Mouse (Mus musculus) splenic B cell, adult 2 months (primary cell): ENCODE data around the gene Gm49387.

Experiments used
- DNase-seq: peaks from one replicate; pipeline ENCODE4 v3.0.0-alpha.2; 2011; ENCODE audit warnings: low read depth, low spot score
- H3K27me3 ChIP-seq: 2 replicates; pipeline ENCODE4 v1.6.1; 2012; ENCODE audit warnings: mild to moderate bottlenecking, low read length, moderate library complexity, mixed read lengths; ENCODE audit not compliant: control insufficient read depth, poor library complexity, insufficient read depth, severe bottlenecking
- H3K36me3 ChIP-seq: 2 replicates; pipeline ENCODE4 v1.6.1; 2012; ENCODE audit warnings: mild to moderate bottlenecking, low read length, moderate library complexity, mixed read lengths; ENCODE audit not compliant: control insufficient read depth, poor library complexity, insufficient read depth, severe bottlenecking

Gene Gm49387

DNA sequence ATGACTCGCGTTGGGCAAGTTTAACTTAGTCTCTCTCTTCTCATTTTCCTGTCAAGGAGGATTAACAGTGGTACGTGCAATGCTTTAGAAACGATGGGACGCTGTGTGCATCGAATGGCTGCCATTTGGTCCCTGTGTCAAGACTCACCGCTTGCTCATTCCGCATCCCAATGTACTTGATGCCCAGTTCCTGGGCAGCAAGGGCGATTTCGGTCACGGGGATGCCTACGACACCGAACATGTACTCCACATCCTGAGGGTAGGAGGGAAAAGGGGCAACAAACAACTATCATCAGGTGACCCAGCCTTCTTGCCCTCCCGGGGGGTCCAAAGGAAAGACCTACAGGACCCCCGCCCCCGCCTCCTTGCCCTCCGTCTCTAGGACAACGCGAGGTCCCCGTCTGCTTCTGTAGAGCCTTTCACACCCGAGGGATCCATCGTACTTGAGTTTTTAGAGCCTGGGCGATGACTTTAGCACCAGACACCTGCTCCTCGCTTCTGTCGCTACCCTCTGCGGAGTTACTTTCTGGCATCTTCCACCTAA lies at the start of gene Gm49387:
Gene Gm49387 (minus strand): TSS at position 533 of the 544 bp plus-strand sequence.
- DNase-seq: peak; percentile 24
- Histone ChIP-seq H3K27me3 (no peaks in the 10 kb centered on the region), H3K36me3 (no peaks in the 10 kb centered on the region)

DNA sequence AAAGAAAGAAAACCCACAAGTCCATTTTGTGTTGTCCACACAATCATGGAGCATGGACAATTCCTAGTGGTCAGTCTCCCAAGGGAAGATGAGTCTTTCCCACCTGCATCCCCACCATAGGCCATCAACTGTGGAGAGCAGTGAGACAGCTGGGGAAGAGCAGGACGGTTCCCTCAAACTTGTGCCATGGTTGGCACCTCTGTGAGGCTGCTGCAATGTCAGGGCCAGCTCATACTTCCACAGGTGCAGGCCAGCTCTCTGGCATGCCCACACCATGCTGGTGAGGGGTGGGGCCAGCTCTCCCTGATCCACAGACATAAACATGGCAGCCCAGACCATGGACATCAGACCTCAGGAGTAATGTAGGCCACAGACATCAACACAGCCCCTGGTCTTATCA lies 45.6 kb upstream of the Gm49387 start:
- no peaks in the 10 kb centered on the region for H3K36me3 ChIP-seq
- DNase-seq: no peak
- H3K27me3 ChIP-seq: no peaks in the 10 kb centered on the region

DNA sequence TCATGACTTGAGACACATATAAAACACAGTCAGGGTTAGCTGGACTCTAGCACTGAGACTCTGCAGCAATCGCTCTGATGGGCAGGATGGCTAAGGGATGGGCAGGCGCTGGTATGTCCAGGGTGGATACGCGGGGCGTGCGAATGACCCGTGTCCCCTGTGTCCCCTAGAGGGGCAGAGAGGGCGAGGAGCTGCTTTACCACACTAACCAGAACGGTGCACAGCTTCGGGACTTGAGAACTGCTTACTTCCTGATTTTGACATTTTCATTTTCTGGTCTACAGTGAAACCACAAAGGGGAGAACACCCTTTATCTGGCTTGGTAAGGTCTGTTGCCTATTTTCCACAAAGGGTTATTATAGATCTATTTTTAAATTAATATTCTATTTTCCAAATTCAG lies 45.0 kb upstream of the Gm49387 start:
- no peaks in the 10 kb centered on the region for H3K27me3 ChIP-seq
- peak; percentile 74 for DNase-seq
- H3K36me3 ChIP-seq: no peaks in the 10 kb centered on the region

DNA sequence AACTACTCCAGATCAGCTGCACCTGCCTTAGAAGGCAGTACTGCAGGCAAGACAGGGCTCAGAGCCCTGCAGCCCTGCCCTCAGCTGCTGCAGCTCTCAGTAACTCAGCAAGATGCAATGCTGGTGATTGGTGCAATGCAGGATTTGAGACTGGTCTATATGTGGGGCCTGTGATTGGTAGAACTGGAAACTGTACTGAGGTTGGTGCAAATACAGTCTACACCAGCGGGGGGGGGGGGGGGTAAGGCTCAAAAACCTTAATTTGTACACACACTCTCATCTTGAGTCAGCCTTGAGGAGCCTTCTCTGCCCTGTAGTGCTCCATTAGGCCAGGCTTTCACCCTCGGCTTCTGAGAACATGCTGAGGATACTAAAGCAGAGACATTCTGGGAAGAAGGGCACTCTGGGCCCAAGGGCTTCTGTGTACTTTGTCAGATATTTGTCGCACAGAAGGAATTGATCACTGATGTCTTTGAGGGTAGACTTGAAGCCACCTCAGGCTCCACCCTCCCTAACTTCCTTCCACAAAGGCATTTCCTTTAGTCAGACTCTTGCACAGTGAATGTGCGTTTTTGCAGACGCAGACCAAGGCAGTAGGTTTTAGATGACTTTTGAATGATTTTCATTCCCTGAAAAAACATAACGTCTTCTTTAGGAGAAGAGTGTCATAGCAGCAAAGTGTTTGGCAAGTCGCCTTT lies 43.8 kb upstream of the Gm49387 start:
- DNase-seq: no peak
- Histone ChIP-seq H3K27me3 (no peaks in the 10 kb centered on the region), H3K36me3 (no peaks in the 10 kb centered on the region)

DNA sequence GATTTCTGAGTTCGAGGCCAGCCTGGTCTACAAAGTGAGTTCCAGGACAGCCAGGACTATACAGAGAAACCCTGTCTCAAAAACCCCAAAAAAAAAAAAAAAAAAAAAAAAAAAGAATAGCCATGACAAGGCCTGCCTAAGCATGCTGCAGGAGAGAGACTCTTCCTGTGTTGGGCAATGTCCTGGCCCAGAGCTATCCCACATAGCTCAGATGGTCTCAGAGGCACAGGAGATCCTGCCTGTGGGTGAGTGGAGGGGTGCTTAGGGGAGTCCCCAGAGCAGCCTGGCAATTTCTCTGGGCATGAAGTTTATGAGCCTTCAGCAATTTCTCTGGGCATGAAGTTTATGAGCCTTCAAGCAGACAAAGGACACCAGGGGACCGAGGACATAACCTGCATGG lies 42.9 kb upstream of the Gm49387 start:
- Histone ChIP-seq H3K36me3 (no peaks in the 10 kb centered on the region), H3K27me3 (no peaks in the 10 kb centered on the region)
- no peak for DNase-seq

DNA sequence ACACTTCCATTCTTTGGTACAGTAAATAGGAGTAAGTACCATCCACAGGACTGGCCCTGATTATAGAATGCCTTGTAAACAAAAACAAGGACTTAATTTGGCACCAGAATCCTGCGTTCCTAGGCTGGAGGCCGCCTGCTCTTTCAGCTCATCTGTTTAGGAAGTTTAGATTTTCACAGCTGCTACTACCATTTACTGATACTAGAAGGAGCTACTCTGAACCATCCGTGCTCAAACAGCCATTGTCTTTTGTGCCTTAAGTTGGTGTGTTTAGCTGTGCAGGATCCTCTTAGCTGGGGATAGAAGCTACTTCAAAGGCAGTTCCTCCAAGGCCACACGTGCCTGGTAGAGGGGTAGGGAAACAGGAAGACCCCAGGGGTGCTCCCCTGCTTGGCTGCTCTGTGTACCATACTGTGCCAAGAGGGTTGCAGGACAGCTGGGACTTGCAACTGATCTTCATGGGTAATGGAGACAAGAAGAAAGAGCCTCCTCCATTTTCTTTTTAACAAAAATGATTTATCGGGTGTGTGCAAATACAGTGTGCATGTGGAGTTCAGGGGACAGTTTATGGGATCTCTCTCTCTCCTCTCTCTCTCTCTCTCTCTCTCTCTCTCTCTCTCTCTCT lies 41.4 kb upstream of the Gm49387 start:
- no peak for DNase-seq
- no peaks in the 10 kb centered on the region for H3K36me3 ChIP-seq
- H3K27me3 ChIP-seq: no peaks in the 10 kb centered on the region

- no peaks in the 10 kb centered on the region for H3K27me3 ChIP-seq
- no peak for DNase-seq
- no peaks in the 10 kb centered on the region for H3K36me3 ChIP-seq
These were observed 40.6 kb upstream of the Gm49387 start for GRCm38 (mm10) chr14:31681291-31681690.

DNA sequence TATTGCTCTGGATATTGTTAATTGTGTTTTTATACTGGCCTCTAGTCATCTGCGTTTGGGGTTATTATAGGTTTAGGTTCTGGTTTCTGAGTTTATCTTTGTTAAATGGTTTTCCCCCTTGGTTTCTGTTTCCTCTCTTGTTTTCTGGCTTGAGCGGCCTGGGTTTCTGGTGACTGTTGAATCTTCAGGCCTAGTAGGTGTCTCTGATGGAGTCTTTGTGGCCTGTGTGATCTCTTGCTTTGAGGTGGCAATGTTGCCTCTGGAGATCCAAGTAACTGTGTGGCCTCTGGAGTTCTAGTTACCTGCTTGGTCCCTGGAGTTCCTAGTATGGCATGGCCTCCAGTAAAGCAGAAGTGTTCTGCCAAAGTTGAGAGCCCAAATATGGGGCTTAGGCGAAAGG lies 40.0 kb upstream of the Gm49387 start:
- no peaks in the 10 kb centered on the region for H3K36me3 ChIP-seq
- H3K27me3 ChIP-seq: no peaks in the 10 kb centered on the region
- no peak for DNase-seq

- no peaks in the 10 kb centered on the region for H3K27me3 ChIP-seq
- no peak for DNase-seq
- H3K36me3 ChIP-seq: no peaks in the 10 kb centered on the region
These were observed 31.1 kb upstream of the Gm49387 start for GRCm38 (mm10) chr14:31671635-31672320.

- DNase-seq: peak; percentile 73
- H3K36me3 ChIP-seq: no peaks in the 10 kb centered on the region
- H3K27me3 ChIP-seq: no peaks in the 10 kb centered on the region
These were observed 29.2 kb upstream of the Gm49387 start for GRCm38 (mm10) chr14:31669642-31670490.

- no peaks in the 10 kb centered on the region for H3K27me3 ChIP-seq
- H3K36me3 ChIP-seq: no peaks in the 10 kb centered on the region
- no peak for DNase-seq
These were observed 28.5 kb upstream of the Gm49387 start for GRCm38 (mm10) chr14:31669161-31669611.

- no peaks in the 10 kb centered on the region for H3K36me3 ChIP-seq
- DNase-seq: no peak
- no peaks in the 10 kb centered on the region for H3K27me3 ChIP-seq
These were observed 27.6 kb upstream of the Gm49387 start for GRCm38 (mm10) chr14:31668326-31668725.

GRCm38 (mm10) chr14:31667741-31668140 lies 27.1 kb upstream of the Gm49387 start:
- no peak for DNase-seq
- Histone ChIP-seq H3K36me3 (no peaks in the 10 kb centered on the region), H3K27me3 (no peaks in the 10 kb centered on the region)

DNA sequence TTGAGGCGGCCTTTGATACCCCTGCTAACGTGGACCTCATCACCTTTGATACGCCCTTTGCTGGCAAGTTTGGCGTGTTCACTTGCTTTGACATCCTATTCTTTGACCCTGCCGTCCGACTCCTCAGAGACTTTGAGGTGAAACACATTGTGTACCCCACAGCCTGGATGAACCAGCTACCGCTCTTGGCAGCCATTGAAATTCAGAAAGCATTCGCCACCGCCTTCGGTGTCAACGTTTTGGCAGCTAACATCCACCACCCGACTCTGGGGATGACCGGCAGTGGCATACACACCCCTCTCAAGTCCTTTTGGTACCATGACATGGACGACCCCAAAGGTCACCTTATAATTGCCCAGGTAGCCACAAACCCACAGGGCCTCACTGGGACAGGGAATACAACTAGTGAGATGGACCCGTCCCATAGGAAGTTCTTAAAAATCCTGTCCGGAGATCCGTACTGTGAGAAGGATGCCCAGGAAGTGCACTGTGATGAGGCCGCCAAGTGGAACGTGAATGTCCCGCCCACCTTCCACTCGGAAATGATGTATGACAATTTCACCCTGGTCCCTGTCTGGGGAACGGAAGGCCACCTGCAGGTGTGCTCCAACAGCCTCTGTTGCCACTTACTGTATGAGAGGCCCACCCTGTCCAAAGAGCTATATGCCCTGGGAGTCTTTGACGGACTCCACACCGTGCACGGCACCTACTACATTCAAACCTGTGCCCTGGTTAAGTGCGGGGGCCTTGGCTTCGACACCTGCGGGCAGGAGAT lies 26.4 kb upstream of the Gm49387 start:
- H3K27me3 ChIP-seq: no peaks in the 10 kb centered on the region
- no peaks in the 10 kb centered on the region for H3K36me3 ChIP-seq
- DNase-seq: no peak
